ENCODE assay signal across 8 mouse cellular contexts in genomic region chr3:60611839-60612238, GRCm38 (mm10).
DNase-seq lines count a peak whose midpoint lies in the region; ATAC-seq and TF ChIP-seq lines count a peak whose summit lies in the region.

No protein-coding gene starts in this region.

- no peaks in the 10 kb centered on the region for H3K9me3 ChIP-seq in limb, embryonic 11.5 days (ENCODE audit: control insufficient read depth, low read length)
- no peaks in the 10 kb centered on the region for H3K9me3 ChIP-seq in limb, embryonic 10.5 days (replicated peaks)
- H3K9me3 ChIP-seq in liver, postnatal 0 days (ENCODE audit: low read length), result no peaks in the 10 kb centered on the region

- no peak overlapping the region for H3K4me3 ChIP-seq in limb, embryonic 11.5 days (ENCODE audit: low read depth, low read length)
- no peak overlapping the region for H3K4me3 ChIP-seq in limb, embryonic 10.5 days
- H3K4me3 ChIP-seq in liver, postnatal 0 days (ENCODE audit: low read depth, low read length), result no peak overlapping the region

- 20% methylated on average over 2 of the region's 2 CpGs for WGBS in limb, embryonic 11.5 days
- WGBS in limb, embryonic 10.5 days, result 26% methylated on average over 2 of the region's 2 CpGs
- WGBS in liver, postnatal 0 days (ENCODE audit: insufficient replicate concordance), result 20% methylated on average over 2 of the region's 2 CpGs

- DNase-seq in adrenal gland, adult (ENCODE audit: inconsistent age in 2 of 2, low spot score in 1 of 2), result peak; percentile 56 to 90
- no peak for DNase-seq in adrenal gland, postnatal 25 days
- DNase-seq in limb, embryonic 11.5 days (ENCODE audit: low spot score), result peak; percentile 62
- DNase-seq in limb, embryonic 10.5 days (ENCODE audit: low spot score), result no peak
- peak; percentile 81 for DNase-seq in brain, adult 2 months (ENCODE audit: low read depth, low spot score)
- peak; percentile 68 for DNase-seq in forelimb bud, embryonic 11.5 days (ENCODE audit: low read depth, low spot score)
- DNase-seq in liver, postnatal 0 days, result peak; percentile 61
- DNase-seq in splenic B cell, adult 2 months (ENCODE audit: low read depth, low spot score), result peak; percentile 79

- H3K4me2 ChIP-seq in limb, embryonic 11.5 days (ENCODE audit: low read depth, severe bottlenecking), result no peak overlapping the region
- H3K4me2 ChIP-seq in liver, postnatal 0 days (ENCODE audit: low read depth, low read length), result no peak overlapping the region

- H3K27me3 ChIP-seq in limb, embryonic 11.5 days (ENCODE audit: control insufficient read depth, insufficient read depth, low read length), result no peaks in the 10 kb centered on the region
- no peaks in the 10 kb centered on the region for H3K27me3 ChIP-seq in limb, embryonic 10.5 days (ENCODE audit: low read depth, poor library complexity, severe bottlenecking)
- H3K27me3 ChIP-seq in liver, postnatal 0 days (ENCODE audit: insufficient read depth, low read length), result no peaks in the 10 kb centered on the region
- H3K27me3 ChIP-seq in splenic B cell, adult 2 months (ENCODE audit: control insufficient read depth, insufficient read depth, low read length, poor library complexity, severe bottlenecking), result no peaks in the 10 kb centered on the region

- peak; percentile 84 for TF ChIP-seq CTCF in liver, postnatal 0 days (IDR thresholded peaks at IDR 0.05; ENCODE audit: low read depth)

- H3K9ac ChIP-seq in limb, embryonic 11.5 days (ENCODE audit: low read length), result no peak overlapping the region
- no peak overlapping the region for H3K9ac ChIP-seq in liver, postnatal 0 days (replicated peaks)

- no peak for TF ChIP-seq EP300 in liver, postnatal 0 days (IDR thresholded peaks at IDR 0.05; ENCODE audit: low read depth)

- H3K36me3 ChIP-seq in limb, embryonic 11.5 days (ENCODE audit: control insufficient read depth, insufficient read depth, low read length), result no peaks in the 10 kb centered on the region
- peaks cover 28% of the 10 kb centered on the region for H3K36me3 ChIP-seq in limb, embryonic 10.5 days
- H3K36me3 ChIP-seq in liver, postnatal 0 days (replicated peaks; ENCODE audit: insufficient read depth, low read length), result peaks cover 24% of the 10 kb centered on the region
- peaks cover 6% of the 10 kb centered on the region for H3K36me3 ChIP-seq in splenic B cell, adult 2 months (ENCODE audit: control insufficient read depth, insufficient read depth, low read length, poor library complexity, severe bottlenecking)

- no peak for ATAC-seq in limb, embryonic 11.5 days (ENCODE audit: insufficient number of reproducible peaks, low FRiP score, low TSS enrichment, low read depth)
- no peak for ATAC-seq in liver, postnatal 0 days

- no peaks in the 10 kb centered on the region for H3K4me1 ChIP-seq in limb, embryonic 11.5 days (ENCODE audit: control insufficient read depth, insufficient read depth, low read length)
- no peaks in the 10 kb centered on the region for H3K4me1 ChIP-seq in limb, embryonic 10.5 days
- peaks cover 8% of the 10 kb centered on the region for H3K4me1 ChIP-seq in liver, postnatal 0 days (ENCODE audit: insufficient read depth)

- H3K27ac ChIP-seq in limb, embryonic 11.5 days (replicated peaks; ENCODE audit: low read depth, low read length), result no peak overlapping the region
- no peak overlapping the region for H3K27ac ChIP-seq in limb, embryonic 10.5 days
- no peak overlapping the region for H3K27ac ChIP-seq in liver, postnatal 0 days (ENCODE audit: low read depth)

Comparison
In these comparisons a context has a peak if more than half of its experiments do, and no peak if none do; other contexts are left out.
1. DNase-seq: peak in adrenal gland, adult (2 of 2), limb, embryonic 11.5 days (single experiment), brain, adult 2 months (single experiment), forelimb bud, embryonic 11.5 days (single experiment), liver, postnatal 0 days (single experiment) and splenic B cell, adult 2 months (single experiment); none in adrenal gland, postnatal 25 days (single experiment) and limb, embryonic 10.5 days (single experiment).